Comparison of ENCODE assay signal across 8 mouse cellular contexts in the genomic region with DNA sequence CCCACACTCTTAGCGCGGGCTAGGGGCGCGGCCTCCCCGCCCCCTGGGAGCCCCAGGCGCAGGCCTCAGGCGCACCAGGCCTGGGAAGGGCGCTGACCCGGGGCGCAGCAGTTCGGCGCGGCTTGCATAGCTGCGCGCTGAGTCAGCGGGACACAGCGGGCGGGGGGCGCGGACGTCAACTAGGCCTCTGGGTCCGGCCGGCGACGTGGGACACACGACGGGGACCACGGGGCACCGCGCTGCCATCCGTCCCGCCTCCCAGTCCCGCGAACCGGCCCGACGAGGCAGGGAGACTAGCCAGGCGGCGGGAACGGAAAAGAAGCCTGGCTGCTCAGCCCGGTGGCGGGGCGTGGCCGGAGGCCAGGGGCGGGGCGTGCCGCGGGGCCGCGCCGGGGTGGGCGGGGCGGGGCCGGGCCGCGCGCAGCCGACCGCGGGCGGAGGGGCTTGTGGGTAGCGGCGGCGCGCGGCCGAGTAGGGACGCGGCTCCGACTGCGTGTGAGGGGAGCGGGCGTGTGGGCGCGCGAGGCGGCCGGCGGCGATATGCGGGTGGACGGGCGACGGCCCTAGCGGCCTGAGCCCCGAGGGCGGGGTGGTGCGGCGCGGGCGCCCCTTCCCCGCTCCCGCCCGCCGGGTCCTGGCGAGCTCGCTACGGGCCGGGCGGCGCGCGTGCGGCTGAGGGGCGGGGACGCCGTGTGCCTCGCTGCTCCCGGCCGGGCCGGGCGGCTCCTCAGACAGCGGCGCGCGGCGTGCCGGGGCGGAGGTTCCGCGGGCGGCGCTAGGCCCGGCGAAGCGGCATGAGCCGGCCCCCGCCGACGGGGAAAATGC. TPM values are rescaled to one million over a fixed set of nuclear protein-coding genes. Genes with fewer than 3 reads are reported as not detected.
DNase-seq lines count a peak whose midpoint lies in the region; ATAC-seq lines count a peak whose summit lies in the region.

TSS of gene Rock2 (plus strand) at position 500 of the 825 bp plus-strand sequence.

- peak; percentile 88 to 89 for DNase-seq in adrenal gland, adult 18-20 months (ENCODE audit: low spot score in 2 of 2)
- peak; percentile 88 for DNase-seq in embryo, embryonic 10.5 days (ENCODE audit: low spot score)
- DNase-seq in gastrocnemius, postnatal 14 days, result peak; percentile 90
- peak; percentile 79 to 83 for DNase-seq in left cerebral cortex, postnatal 25 days (ENCODE audit: low spot score in 2 of 2)
- peak; percentile 85 to 89 for DNase-seq in right cerebral cortex, postnatal 10 days (ENCODE audit: low spot score in 2 of 2)
- peak; percentile 86 for DNase-seq in urinary bladder, postnatal 14 days (ENCODE audit: low spot score)

- intact Hi-C loops in gastrocnemius, postnatal 14 days (cut with DNase I; ENCODE audit: low total_unique reads), result no loop called here
- intact Hi-C loops in left cerebral cortex, postnatal 25 days (cut with DNase I), result loop anchor here (2.0 kb wide), 2 partner anchors 44 to 58 kb away; no protein-coding TSS in a partner anchor

- ATAC-seq in inflammation-experienced regulatory T-cells, adult 6 months, result peak; percentile 70
- peak; percentile 76 for ATAC-seq in megakaryocyte-erythroid progenitor cell, adult 5-6 weeks (replicated peaks; ENCODE audit: low FRiP score, low TSS enrichment, poor library complexity, severe bottlenecking)

RNA-seq across cellular contexts. Expression of gene Rock2, which starts in this region (rescaled TPM):
- total RNA-seq in adrenal gland, adult 18-20 months (2021), result 10 to 100 TPM; 71.8 to 77.7 TPM
- total RNA-seq in gastrocnemius, postnatal 14 days (2021), result 10 to 100 TPM; 71.6 to 76.3 TPM
- polyA plus RNA-seq in inflammation-experienced regulatory T-cells, adult 6 months (2017; shearing (Covaris generic)), result 10 to 100 TPM; 12.8 to 16.2 (median 15.6) TPM
- total RNA-seq in left cerebral cortex, postnatal 25 days (2021), result 100 to 1,000 TPM; 133 to 146 TPM
- 34.9 and 39.7 TPM in 2 replicates for total RNA-seq in megakaryocyte-erythroid progenitor cell, adult 5-6 weeks (2014; fragmentation: Nextera tagmentation)
- total RNA-seq in megakaryocyte-erythroid progenitor cell, adult 5-6 weeks (2017), result 57.2 and 74.8 TPM in 2 replicates

Comparison
In these comparisons a context has a peak if more than half of its experiments do, and no peak if none do; other contexts are left out.
1. Peak in every context shown above with its lines: DNase-seq and ATAC-seq.